Mouse (Mus musculus) stomach, embryonic 16.5 days (tissue): ENCODE results near the gene Lhfpl4. TPM values are rescaled to one million over a fixed set of nuclear protein-coding genes. Genes with fewer than 3 reads are reported as not detected.

Experiments used
- ATAC-seq: fragments of 200-750 bp; cut with Nextera tagmentation; 2 replicates; pipeline ENCODE4 v1.8.0; 2017; ENCODE audit warnings: moderate number of reproducible peaks, moderate TSS enrichment; ENCODE audit not compliant: insufficient read depth, low FRiP score
- H3K27ac ChIP-seq: fragments of 300-500 bp; sonication (generic); 2 replicates; pipeline ENCODE4 v1.5.1; 2014; ENCODE audit warnings: low read length
- H3K27me3 ChIP-seq: fragments of 300-500 bp; sonication (generic); 2 replicates; pipeline ENCODE4 v1.6.1; 2014; ENCODE audit warnings: low read length, control low read depth, mixed read lengths; ENCODE audit not compliant: control insufficient read depth, insufficient read depth
- H3K36me3 ChIP-seq: fragments of 300-500 bp; sonication (generic); 2 replicates; pipeline ENCODE4 v1.6.1; 2014; ENCODE audit warnings: low read length; ENCODE audit not compliant: control insufficient read depth, insufficient read depth
- H3K4me1 ChIP-seq: fragments of 300-500 bp; sonication (generic); 2 replicates; pipeline ENCODE4 v1.6.1; 2014; ENCODE audit warnings: low read length, control low read depth, mixed read lengths; ENCODE audit not compliant: control insufficient read depth, insufficient read depth
- H3K4me2 ChIP-seq: fragments of 300-500 bp; sonication (generic); 2 replicates; pipeline ENCODE4 v1.6.1; 2014; ENCODE audit warnings: low read depth, low read length, mixed read lengths
- H3K4me3 ChIP-seq: fragments of 300-500 bp; sonication (generic); replicated peaks from 2 replicates; pipeline ENCODE4 v1.5.1; 2014; ENCODE audit warnings: mild to moderate bottlenecking, low read length
- H3K9ac ChIP-seq: fragments of 300-500 bp; sonication (generic); 2 replicates; pipeline ENCODE4 v1.6.1; 2014; ENCODE audit warnings: low read length
- H3K9me3 ChIP-seq: fragments of 300-500 bp; sonication (generic); replicated peaks from 2 replicates; pipeline ENCODE4 v1.6.1; 2016; ENCODE audit warnings: low read length, control low read depth; ENCODE audit not compliant: control insufficient read depth
- WGBS: fragments of 180-500 bp; shearing (Covaris S2); extraction: QIAGEN DNeasy Blood & Tissue Kit; methylation state at CpG from one replicate; pipeline ENCODE4 v1.1.7; 2014; 5-methylcytosine and 5-hydroxymethylcytosine counted together
- polyA plus RNA-seq: library from polyadenylated mRNA; unstranded; fragments of >200 nt; fragmentation: Nextera tagmentation; extraction: Ambion mirVana; gene quantifications from 2 replicates; pipeline ENCODE4 v1.2.1, GENCODE M21; 2015

Gene Lhfpl4
- polyA plus RNA-seq, 1 experiment from 2014 or later = 1.6 TPM

- Histone ChIP-seq H3K4me1 (peaks cover 7% of the 10 kb centered on the region), H3K27me3 (peaks cover 40% of the 10 kb centered on the region), H3K4me3 (peak overlapping the region; percentile 47), H3K36me3 (no peaks in the 10 kb centered on the region), H3K9ac (no peak overlapping the region), H3K9me3 (no peaks in the 10 kb centered on the region), H3K4me2 (peak overlapping the region; percentile 67), H3K27ac (no peak overlapping the region)
- ATAC-seq = no peak
- WGBS = 6% methylated on average over 5 of the region's 5 CpGs
These were observed 705 bp downstream of the Lhfpl4 start for GRCm38 (mm10) chr6:113194517-113194840.

DNA sequence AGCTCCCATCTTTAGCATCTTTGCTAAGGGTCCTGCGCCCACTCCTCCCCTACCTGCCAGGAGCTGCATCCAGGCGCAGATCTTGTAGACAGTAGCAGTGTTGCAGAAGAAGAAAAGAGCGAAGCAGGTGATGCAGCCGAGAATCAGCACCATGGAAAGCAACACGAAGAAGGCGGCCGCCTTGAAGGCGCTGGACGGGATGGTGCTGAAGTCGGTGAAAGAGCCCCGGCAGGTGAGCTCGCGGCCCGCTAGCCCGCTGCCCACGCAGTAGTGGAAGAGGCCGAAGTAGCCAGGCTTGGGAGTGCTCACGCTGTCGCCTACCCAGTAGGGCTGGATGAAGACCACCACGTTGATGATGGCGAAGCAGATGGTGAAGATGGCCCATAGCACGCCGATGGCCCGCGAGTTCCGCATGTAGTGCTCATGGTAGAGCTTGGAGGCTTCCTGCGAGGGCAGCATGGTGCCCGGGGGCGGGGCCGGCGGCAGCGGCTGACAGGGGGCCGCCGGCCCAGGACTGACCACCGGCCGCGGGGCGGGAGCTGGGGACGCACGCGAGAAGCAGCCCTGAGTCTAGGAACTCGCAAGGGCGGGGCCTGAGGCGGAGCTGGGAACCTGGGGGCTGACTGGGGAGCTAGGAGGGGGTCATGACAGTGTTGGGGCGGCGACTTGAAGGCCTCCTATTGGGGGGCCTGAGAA, 1.3 kb downstream of the Lhfpl4 start:
- WGBS = 3% methylated on average over 46 of the region's 46 CpGs

DNA sequence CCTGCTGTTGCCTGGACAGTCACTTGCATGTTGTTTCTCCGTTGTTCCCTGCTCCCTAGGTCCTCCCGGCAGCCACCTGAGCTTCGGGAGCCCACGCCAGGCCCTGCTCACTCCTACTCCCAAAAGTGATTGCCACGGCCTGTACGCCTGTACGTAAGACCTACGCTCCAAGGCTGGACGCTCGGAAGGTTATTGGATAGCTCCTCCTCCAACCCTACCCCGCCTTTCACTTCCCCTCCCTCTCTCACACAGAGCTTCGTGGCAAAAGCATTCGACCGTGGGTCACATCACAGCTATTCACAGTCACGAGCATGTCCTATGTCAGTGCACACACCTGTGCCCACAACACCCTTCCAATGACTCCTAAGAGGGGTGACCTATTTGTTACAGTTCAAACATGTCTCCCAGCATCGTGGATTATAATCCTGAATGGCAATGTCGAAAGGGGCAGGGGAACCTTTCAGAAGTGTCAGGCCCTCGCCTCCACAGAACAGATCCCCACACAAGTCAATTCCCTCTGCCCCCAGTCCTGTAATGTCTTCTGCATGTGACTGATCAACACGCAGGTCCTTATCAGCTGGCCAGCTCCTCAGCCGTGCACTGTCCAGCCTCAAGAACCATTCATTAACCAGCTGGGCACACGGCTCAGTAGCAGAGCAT, 10.2 kb downstream of the Lhfpl4 start:
- no peaks in the 10 kb centered on the region for H3K4me1 ChIP-seq
- H3K27ac ChIP-seq = no peak overlapping the region
- 71% methylated on average over 21 of the region's 21 CpGs for WGBS
- H3K9me3 ChIP-seq = no peaks in the 10 kb centered on the region
- H3K27me3 ChIP-seq = no peaks in the 10 kb centered on the region
- H3K4me2 ChIP-seq = no peak overlapping the region
- no peak overlapping the region for H3K9ac ChIP-seq
- H3K36me3 ChIP-seq = no peaks in the 10 kb centered on the region
- H3K4me3 ChIP-seq = no peak overlapping the region
- no peak for ATAC-seq

More for the DNA sequence above, 1.3 kb downstream of the Lhfpl4 start:
- no peak for ATAC-seq
- H3K36me3 ChIP-seq = no peaks in the 10 kb centered on the region
- no peak overlapping the region for H3K27ac ChIP-seq
- peak overlapping the region; percentile 47; the same call in 1 of the 2 replicates for H3K4me3 ChIP-seq
- H3K9ac ChIP-seq = no peak overlapping the region
- H3K4me1 ChIP-seq = peaks cover 7% of the 10 kb centered on the region
- no peaks in the 10 kb centered on the region for H3K9me3 ChIP-seq
- H3K27me3 ChIP-seq = peaks cover 40% of the 10 kb centered on the region
- peak overlapping the region; percentile 67; the same call in 1 of the 2 replicates for H3K4me2 ChIP-seq

- WGBS = 56% methylated on average over 9 of the region's 9 CpGs
- H3K4me3 ChIP-seq = no peak overlapping the region
- H3K4me1 ChIP-seq = no peaks in the 10 kb centered on the region
- no peaks in the 10 kb centered on the region for H3K36me3 ChIP-seq
- no peak for ATAC-seq
- no peak overlapping the region for H3K9ac ChIP-seq
- H3K27me3 ChIP-seq = no peaks in the 10 kb centered on the region
- H3K27ac ChIP-seq = no peak overlapping the region
- no peaks in the 10 kb centered on the region for H3K9me3 ChIP-seq
- no peak overlapping the region for H3K4me2 ChIP-seq
These were observed 11.0 kb downstream of the Lhfpl4 start for GRCm38 (mm10) chr6:113184163-113184562.

DNA sequence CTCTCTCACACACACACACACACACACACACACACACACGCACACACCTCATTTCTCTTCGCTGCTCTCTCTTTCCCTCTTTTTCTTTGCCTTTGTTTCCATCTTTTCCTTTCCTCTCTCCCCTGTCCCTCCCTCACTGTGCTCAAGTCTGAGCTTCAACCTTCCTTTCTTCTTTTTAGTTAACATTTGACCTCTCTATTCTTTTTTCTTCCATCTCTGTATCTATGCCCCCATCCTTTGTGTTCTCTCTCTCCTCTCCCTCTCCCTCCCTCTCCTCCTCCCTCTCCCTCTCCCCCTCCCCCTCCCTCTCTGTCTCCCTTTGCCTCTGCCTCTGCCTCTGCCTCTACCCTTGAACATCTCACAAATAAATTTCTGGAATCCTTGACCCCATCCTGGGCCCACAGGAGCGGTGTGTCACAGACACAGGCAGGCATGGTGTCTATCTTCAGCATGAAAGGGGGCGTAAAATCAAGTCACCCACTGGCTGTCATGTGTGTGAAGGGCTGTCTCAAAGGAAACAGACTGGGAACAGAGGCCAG, 15.9 kb downstream of the Lhfpl4 start:
- WGBS = 42% methylated on average over 4 of the region's 4 CpGs
- no peaks in the 10 kb centered on the region for H3K4me1 ChIP-seq

DNA sequence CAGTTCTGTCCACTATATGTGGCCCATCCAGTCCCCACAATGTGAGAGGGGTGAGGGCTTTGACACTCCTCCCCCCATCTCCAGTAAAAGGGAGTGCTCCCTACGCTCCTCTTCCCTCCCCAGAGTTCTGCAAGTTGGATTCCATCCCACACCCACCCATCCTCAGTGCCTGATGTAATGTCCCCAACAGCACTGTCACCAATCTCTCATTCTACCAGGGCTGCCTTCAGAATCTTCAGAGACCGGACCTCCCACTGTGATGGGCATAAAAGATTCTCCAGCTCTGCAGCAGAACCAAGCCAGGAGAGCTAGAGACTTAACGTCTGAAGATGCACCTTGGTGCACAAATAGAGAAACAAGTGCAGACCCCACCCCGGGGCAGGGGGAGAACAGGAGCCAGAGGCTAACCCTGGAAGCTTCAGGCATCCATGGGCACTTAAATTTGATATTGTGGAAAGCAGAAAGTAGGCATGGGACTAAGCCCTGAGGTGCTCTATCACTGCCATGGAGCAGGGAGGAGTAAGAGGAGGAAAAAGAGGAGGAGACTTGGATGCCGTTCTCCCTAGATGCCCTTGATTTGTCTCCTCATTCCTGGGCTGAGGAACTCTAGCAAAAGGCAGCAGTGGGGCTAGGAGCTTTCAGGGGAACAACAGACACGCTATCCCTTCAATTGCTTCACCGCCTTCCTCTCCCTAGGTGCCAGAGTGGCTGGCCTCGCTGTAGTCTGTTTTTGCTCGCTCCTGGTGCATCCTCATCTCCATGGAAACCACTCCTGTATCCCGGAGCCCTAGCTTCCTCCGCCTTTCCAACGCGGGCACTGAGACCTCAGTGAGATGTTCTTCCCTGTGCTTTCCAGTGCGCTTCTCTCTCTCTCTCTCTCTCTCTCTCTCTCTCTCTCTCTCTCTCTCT, 16.6 kb downstream of the Lhfpl4 start:
- H3K27ac ChIP-seq = no peak overlapping the region
- H3K36me3 ChIP-seq = no peaks in the 10 kb centered on the region
- WGBS = 22% methylated on average over 14 of the region's 14 CpGs
- no peak for ATAC-seq
- no peaks in the 10 kb centered on the region for H3K27me3 ChIP-seq
- H3K9me3 ChIP-seq = 0 out of 2 replicates have a peak, but pooled peaks cover 4% of the 10 kb centered on the region
- no peak overlapping the region for H3K9ac ChIP-seq
- H3K4me3 ChIP-seq = no peak overlapping the region
- H3K4me2 ChIP-seq = no peak overlapping the region
- H3K4me1 ChIP-seq = no peaks in the 10 kb centered on the region

More for the DNA sequence above, 15.9 kb downstream of the Lhfpl4 start:
- ATAC-seq = no peak
- Histone ChIP-seq H3K4me3 (no peak overlapping the region), H3K27ac (no peak overlapping the region), H3K9me3 (0 out of 2 replicates have a peak, but pooled peaks cover 4% of the 10 kb centered on the region), H3K27me3 (no peaks in the 10 kb centered on the region), H3K4me2 (no peak overlapping the region), H3K36me3 (no peaks in the 10 kb centered on the region), H3K9ac (no peak overlapping the region)

- Histone ChIP-seq H3K4me1 (no peaks in the 10 kb centered on the region), H3K9me3 (0 out of 2 replicates have a peak, but pooled peaks cover 4% of the 10 kb centered on the region), H3K36me3 (no peaks in the 10 kb centered on the region), H3K27me3 (no peaks in the 10 kb centered on the region), H3K27ac (no peak overlapping the region), H3K9ac (no peak overlapping the region), H3K4me2 (no peak overlapping the region), H3K4me3 (no peak overlapping the region)
- ATAC-seq = no peak
- WGBS = 81% methylated on average over 8 of the region's 8 CpGs
These were observed 18.6 kb downstream of the Lhfpl4 start for GRCm38 (mm10) chr6:113176613-113177012.

DNA sequence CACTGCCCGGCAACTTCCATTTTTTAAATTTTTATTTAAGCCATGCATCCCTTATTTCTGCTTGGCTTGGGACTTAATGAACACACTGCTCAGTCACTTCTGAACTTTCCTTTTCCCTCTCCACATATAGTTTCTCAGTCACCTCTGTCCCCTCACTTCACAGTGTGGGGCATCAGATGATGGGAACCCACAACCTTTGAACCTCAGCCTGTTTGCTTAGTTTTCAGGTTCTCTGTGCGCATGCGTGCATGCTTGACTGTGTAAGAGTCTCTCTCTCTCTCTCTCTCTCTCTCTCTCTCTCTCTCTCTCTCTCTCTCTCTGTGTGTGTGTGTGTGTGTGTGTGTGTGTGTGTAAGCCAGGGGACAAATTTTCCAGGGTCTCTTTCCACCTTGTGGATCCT, 19.7 kb downstream of the Lhfpl4 start:
- Histone ChIP-seq H3K36me3 (no peaks in the 10 kb centered on the region), H3K4me1 (no peaks in the 10 kb centered on the region), H3K4me3 (no peak overlapping the region), H3K9me3 (0 out of 2 replicates have a peak, but pooled peaks cover 4% of the 10 kb centered on the region), H3K27ac (no peak overlapping the region), H3K4me2 (no peak overlapping the region), H3K9ac (no peak overlapping the region), H3K27me3 (no peaks in the 10 kb centered on the region)
- WGBS = 80% methylated on average over 3 of the region's 3 CpGs
- ATAC-seq = no peak
